In the genomic region with DNA sequence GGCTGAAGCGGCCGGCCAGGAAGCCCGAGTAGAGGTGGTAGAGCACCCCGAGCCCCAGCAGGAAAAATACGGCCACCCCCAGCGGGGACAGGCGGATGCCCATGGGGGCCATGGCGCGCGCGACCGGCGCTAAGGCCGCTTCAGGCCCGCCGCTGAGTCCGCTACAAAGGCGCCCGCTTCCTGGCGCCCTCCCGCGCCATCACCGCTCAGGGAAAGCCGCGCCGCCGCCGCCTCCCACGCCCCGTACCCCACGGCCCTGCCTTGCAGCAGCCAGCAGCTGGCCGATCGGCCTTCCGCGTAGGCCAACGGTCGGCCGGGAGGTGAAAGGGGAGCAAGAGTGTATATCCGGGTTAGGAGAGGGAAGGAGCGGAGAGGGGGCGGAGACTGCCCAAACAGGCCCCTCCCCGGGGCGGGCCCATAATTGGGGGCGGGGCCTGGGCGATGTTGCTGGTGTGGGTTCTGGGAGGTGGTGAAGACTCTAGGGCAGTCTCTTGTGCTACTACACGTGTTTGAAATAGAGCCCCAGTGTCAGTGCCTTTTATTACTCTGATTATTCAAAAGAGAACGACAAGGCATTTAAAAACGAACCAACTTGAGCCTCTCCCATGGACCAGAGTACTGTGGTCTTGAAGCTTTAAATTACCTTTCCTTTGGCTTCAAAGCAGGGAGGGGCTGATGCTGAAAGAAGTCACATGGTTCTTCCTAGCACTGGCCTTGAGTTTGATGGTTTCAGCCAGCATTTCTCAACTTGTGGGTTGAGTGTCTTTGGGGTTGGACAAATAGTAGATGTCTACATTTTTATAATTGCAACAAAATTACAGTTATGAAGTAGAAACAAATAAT, we compare ENCODE assay signal across 8 mouse cellular contexts. TPM values are rescaled to one million over a fixed set of nuclear protein-coding genes. Genes with fewer than 3 reads are reported as not detected.
DNase-seq lines count a peak whose midpoint lies in the region; ATAC-seq and TF ChIP-seq lines count a peak whose summit lies in the region.

A gene (minus strand): TSS at position 364 of the 843 bp plus-strand sequence.

- TF ChIP-seq CTCF in cortical plate, adult 2 months (IDR thresholded peaks at IDR 0.05; ENCODE audit: extremely low read depth, insufficient read depth, low read length): no peak

- peak; percentile 75 for ATAC-seq in activated CD4-positive, CD25-positive, alpha-beta regulatory T cell, adult 4 months
- peak; percentile 88 for ATAC-seq in megakaryocyte progenitor cell, adult 5-6 weeks (replicated peaks; ENCODE audit: poor library complexity)

- H3K4me1 ChIP-seq in cortical plate, adult 2 months (ENCODE audit: control insufficient read depth, insufficient read depth, low read length): no peaks in the 10 kb centered on the region

- peak; percentile 65; the same call in 1 of the 2 replicates for TF ChIP-seq POLR2A in cortical plate, adult 2 months (IDR thresholded peaks at IDR 0.05; ENCODE audit: extremely low read depth, insufficient read depth, low read length)

- H3K4me3 ChIP-seq in cortical plate, adult 2 months (ENCODE audit: insufficient read depth, low read length): peak within 1 kb of the TSS; percentile 92

- H3K27ac ChIP-seq in cortical plate, adult 2 months (ENCODE audit: insufficient read depth, low read length): peak within 1 kb of the TSS; percentile 49

- peak; percentile 82 to 87 for DNase-seq in gastrocnemius, adult 8-10 months (ENCODE audit: low spot score in 2 of 2)
- peak; percentile 91 for DNase-seq in induced T-regulatory cell, adult 2 months (ENCODE audit: low read depth)
- peak; percentile 72 to 89 for DNase-seq in left cerebral cortex, adult 9 months (ENCODE audit: low spot score in 2 of 2)
- DNase-seq in right cerebral cortex, postnatal 14 days: peak; percentile 78
- DNase-seq in urinary bladder, postnatal 36 days (ENCODE audit: low spot score in 2 of 2): peak; percentile 86 to 90

RNA-seq across cellular contexts. Expression of the gene that starts here (rescaled TPM):
- polyA plus RNA-seq in activated CD4-positive, CD25-positive, alpha-beta regulatory T cell, adult 4 months (2017; shearing (Covaris generic)): 1 to 10 TPM; 4.9 to 8.0 TPM
- polyA plus RNA-seq in cortical plate, adult 2 months (2012; rRNA removed): 34.8 and 35.1 TPM in 2 replicates
- 10 to 100 TPM; 36.6 to 44.2 (median 37.8) TPM for total RNA-seq in gastrocnemius, adult 8-10 months (2022)
- total RNA-seq in megakaryocyte progenitor cell, adult 5-6 weeks (2015): 39.6 and 47.2 TPM in 2 replicates
- total RNA-seq in megakaryocyte progenitor cell, adult 5-6 weeks (2017): 42.5 and 44.1 TPM in 2 replicates

Comparison
In these comparisons a context has a peak if more than half of its experiments do, and no peak if none do; other contexts are left out.
1. Peak in every context shown above with its lines: DNase-seq, ATAC-seq, H3K4me3 ChIP-seq and H3K27ac ChIP-seq.